Mouse (Mus musculus): ENCODE data around the gene Dctpp1. TPM values are rescaled to one million over a fixed set of nuclear protein-coding genes. Genes with fewer than 3 reads are reported as not detected.

Gene Dctpp1
- total RNA-seq, 2 experiments from 2014 or later, result 27.9 to 31.1 TPM

DNA sequence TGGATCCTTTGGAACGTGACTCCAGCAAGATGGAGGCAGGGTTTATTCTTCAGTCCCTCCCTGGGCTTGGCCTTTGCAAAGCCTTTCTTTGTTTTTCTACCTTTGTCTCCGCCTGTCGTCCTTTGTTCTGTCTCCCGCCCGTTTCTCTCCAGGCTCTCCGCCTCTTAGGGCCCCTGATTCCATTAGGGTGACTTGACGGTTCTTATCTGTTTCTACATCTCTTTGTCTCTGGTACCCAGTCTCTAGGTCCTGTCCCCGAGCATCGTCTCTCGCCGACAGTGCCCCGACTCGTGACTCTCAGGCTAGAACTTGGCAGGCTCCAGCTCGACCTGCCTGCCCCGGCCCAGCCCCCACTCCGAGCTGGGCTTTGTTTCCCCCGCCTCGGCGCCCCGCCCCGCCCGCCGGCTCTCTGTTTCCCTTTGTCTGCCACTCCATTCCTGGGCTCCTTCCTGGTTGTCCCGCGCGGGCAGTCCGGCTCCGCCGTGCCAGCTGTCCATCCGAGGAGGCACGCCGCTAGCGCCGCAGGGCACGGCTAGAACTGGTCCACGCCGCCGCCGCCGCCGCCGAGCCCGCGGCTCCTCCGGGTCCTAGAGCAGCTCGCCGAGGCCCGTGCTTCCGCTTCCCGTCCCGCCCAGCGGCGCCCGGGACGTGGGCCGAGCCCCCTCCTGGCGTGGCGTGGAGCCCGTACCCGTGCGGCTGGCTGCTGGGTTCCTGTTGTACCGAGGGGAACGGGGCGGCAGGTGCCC is 27.7 kb downstream of the Dctpp1 start, which contains the start of the genes Zfp553 and Sept1:
TSS of gene Zfp553 (plus strand) at position 440 of the 746 bp plus-strand sequence.
TSS of gene Sept1 (minus strand) at position 509 of the 746 bp plus-strand sequence.
- peak; percentile 83 to 86 for DNase-seq (ENCODE audit: low spot score in 2 of 2)

DNA sequence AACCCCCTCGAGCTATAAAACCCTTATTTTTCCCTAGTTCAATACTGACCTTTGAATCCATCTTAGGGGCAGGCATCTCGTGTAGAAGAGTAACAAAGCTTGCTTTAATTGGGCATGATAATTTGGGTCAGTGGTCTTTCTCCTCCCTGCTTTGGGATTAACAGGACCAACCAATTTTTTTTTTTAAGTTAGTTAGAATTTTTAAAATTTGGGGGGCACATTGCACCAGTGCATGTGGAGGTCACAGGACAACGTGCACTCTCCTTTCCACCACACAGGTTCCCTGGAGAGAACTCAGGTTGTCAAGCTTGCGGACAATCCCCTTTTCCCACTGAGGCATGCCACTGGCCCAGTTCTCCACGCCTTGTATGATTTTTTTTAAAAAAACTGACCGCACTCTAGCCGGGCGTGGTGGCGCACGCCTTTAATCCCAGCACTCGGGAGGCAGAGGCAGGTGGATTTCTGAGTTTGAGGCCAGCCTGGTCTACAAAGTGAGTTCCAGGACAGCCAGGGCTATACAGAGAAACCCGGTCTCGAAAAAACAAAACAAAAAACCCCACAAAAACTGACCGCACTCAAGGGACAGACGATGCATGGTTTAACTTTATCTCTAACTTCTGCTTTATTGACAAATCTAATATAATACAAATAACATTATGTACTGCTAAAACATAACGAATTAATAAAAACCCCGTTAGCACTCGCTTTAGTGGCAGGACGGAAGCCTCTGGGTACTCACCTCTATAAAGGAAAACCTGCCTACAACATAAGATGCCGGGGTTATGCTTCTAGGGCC is 28.5 kb downstream of the Dctpp1 start:
- no peak for DNase-seq (ENCODE audit: low spot score in 2 of 2)

DNA sequence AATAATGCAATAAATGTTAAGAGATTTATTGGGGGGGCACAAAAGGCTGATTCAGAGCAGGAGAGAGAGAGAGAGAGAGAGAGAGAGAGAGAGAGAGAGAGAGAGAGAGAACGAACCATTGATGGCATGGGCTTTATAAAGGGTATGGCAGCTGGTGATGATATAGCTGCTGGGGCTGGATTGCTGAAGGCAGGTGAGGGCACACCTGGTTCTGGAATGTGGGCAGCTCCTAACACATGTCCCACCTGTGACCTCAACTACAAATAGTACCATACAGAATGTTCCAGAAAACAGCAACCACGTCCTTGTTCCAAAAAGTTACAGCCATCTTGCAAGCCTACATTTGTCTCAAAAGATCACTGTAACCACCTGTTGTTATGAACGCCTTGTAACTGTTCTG is 29.1 kb downstream of the Dctpp1 start:
- no peak for DNase-seq (ENCODE audit: low spot score in 2 of 2)

DNA sequence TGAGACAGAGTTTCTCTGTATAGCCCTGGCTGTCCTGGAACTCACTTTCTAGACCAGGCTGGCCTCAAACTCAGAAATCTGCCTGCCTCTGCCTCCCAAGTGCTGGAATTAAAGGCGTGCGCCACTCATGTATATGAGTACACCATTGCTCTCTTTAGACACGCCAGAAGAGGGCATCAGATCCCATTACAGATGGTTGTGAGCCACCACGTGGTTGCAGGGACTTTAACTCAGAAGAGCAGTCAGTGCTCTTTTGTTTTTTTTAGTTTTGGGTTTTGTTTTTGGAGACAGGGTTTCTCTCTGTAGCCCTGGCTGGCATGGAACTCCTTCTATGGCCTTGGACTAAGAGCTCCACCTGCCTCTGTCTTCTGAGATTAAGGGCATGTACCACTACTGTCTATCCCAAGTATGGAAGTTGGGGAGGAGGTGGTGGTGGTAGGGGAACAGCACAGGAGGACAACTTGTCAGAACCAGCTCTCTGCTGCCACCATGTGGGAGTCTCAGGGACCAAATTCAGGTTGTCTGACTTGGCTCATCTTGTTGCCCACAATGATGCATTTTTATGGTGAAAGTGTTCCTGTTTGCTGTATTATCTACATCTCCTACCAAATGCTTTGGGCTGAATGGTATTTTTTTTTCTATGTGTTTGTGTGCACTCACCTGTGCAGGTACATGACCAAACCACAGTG is 31.8 kb downstream of the Dctpp1 start:
- peak; percentile 75 to 87 for DNase-seq (ENCODE audit: low spot score in 2 of 2)

DNA sequence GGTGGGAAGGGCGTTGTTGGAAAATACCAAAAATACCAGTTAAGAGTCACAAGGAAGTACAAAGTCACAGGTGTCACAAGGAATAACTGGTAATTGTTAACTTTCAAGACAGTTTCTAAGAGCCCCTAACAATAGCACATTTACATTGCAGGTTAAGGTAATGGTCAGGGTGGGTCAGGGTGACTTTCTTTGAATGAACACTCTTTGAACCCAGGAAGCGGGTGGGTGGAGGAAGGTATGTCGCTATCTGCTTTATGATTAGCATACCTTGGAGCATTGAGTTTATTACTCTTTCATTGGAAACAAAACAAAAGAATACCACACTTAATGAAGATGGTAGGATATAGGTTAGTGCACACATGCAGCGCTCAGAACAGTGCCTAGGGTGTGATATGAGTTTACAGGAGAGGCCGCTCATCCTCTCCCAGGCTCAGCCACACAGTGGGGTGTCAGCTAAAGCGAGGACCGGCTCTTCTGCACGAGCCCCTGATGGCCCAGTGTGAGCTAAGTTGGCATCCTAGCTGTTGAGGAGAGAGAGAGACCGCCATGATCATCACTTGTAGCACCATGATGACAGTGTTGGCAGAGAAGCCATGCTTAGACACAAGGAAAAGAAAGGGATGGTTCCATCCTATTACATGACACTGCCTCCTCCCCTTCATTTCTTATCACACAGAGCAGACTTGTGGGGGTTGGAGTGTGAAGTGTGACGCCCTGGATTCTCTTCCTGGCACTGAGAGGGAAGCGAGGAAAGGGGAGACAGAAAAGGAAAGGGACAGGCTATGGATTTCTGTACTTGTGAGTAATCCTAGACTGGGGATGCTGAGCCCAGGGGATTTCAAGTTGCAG is 35.1 kb downstream of the Dctpp1 start:
- DNase-seq (ENCODE audit: low spot score in 2 of 2), result no peak

DNA sequence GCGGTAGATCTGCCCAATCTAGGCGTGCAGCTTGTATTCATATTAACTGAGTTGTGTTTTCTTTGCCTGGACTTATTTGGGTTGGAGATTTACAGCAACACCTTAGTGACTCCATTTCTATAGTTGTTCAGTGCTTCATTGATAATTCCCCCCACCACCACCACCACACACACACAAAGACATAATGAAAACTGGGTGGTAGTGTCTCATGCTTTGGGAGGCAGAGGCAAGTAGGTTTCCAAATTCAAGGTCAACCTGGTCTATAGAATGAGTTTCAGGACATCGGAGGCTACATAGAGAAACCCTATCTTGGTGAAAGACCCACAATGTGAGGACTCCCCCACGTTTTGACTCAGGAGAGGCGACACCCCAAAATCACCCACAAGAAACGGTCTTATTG is 35.9 kb downstream of the Dctpp1 start:
- no peak for DNase-seq (ENCODE audit: low spot score in 2 of 2)

DNA sequence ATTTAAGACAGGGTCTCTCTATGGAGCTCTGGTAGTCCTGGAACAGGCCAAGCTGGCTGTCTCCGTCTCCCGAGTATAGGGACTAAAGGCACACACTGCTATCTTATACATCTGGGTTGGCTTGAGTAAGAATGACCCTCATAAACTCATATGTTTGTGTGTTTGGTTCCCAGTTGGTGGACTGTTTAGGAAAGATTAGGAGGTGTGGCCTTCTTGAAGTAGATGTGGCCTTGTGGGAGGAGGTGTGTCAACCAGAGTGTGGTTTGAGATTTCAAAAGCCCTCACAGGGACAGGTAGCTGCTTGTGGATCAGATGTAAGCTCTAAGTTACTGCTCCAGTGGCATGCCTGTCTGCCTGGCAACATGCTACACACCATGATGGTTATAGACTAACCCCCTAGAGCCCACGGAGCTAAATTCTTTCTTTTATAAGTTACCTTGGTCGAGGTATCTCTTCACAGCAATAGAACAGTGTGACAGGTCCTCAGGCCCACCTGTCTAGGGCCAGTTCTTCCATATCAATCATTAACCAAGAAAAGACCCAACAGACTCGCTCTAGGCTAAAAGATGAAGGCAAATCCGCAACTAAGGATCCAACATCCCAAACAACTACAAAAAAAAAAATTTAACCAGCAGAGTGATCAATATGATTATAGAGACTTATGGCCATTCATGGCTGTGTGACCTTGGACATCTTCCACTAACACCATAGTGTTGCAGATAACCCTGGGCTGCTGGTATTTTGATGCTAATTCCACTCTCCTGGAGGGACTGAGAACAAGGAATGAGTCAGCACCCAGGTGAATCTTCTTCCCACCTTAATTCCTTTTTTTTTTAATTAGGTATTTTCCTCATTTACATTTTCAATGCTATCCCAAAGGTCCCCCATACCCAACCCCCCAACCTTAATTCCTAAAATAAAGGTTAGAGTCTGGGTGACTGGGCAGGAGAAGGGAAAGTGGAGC is 36.7 kb downstream of the Dctpp1 start:
- DNase-seq (ENCODE audit: low spot score in 2 of 2), result no peak

DNA sequence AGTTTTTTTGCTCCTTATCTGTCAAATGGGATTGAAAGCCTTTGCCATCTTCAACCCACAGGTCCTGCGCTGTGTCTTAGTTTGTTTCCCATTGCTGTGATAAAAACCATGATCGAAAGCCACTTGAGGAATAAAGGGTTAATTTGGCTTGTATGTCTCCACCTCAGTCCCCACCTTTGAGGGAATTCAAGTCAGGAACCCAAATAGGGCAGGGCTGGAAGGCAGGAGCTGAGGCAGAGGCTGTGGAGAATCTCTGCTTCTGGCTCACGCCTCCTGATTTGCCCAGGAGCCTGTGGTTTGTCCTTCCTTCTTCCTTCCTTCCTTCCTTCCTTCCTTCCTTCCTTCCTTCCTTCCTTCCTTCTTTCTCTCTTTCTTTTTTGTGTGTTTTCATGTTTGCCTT is 37.4 kb downstream of the Dctpp1 start:
- DNase-seq (ENCODE audit: low spot score in 2 of 2), result no peak

DNA sequence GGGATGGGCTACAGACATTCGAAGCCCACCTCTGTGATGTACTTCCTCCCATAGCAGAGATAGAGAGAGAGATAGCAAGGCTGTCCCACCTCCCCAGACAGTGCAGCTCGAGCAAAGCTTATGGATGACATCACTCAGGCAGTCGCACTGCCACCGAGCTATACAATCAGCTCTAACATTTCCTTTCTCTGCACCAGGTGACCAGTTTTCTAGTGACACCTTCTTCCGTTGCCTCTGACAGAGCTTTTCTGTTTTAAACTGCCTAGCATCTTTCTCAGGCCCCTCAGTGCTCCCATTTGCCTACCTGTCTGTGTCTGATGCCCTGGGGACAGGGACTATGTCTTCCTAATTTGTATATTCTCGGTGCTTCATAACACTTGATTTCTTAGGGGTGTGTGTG is 40.1 kb downstream of the Dctpp1 start:
- no peak for DNase-seq (ENCODE audit: low spot score in 2 of 2)

DNA sequence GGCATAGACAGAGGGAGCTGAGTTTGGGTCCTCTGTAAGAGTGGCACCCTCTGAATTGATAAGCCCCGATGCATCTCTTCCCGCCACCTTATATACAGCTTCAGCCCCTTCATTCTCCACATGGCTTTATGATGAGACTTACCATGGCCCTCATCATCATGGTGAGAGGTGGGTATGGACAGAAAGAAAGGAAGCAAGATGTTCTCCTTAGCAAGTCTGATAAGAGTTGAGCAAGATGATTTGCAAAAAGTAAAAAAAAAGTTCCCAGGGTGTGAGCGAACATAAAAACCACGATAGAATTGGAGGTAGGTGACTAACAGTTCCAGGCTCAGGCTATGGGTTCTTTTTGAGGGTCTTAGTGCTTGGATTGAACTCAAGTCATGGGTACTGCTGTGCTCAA is 41.8 kb downstream of the Dctpp1 start:
- DNase-seq (ENCODE audit: low spot score in 2 of 2), result no peak

DNA sequence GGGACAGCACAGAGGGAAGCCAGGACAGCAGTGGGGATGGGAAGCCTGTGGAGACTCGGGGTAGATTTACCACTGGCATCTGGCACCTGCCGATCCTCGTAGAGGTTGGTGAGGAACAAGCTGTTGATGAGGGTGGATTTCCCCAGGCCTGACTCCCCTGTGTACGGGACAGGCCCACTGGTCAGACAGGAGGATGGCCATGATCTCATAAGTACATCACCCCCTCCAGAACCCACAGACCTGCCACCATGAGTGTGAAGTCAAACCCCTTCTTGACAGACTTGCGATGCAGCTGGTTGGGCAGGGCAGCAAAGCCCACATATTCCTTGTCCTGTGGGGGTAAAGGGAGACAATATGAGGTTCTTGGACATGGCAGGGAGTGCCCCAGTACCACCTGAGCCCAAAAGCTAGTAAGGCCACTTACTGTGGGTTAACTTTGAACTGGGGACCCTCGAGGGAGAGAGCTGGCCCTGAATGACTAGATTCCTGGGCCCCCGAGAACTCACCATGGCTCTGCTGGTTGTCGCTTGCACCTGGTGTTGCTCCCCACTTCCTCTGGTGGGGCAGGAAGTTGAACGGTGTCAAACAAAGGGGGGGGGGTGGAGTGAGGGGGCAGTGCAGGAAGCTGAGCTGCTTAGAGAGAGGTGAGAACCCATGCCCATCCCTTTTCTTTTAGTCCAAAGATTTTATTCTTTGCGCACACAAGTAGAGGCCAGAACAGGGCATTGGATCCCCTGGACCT is 42.4 kb downstream of the Dctpp1 start:
- no peak for DNase-seq (ENCODE audit: low spot score in 2 of 2)

DNA sequence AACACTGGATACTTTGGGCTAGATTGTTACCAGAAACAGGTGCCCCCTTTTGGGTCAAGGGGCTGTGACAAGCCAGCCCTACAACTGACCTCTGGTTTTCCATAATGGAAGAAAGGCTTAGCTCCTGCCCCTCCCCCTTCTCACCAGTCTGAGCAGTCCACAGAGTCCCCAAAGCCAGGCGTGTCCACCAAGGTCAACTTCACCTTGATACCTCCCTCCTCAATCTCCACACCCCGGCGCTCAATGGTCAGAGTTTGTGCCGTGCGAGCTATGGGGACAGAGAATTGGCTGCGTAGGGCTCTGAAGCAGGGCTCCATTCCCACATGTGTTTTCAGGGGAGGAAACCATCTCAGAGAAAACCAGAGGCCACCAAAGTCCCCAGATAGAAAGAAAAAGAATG is 43.0 kb downstream of the Dctpp1 start:
- DNase-seq (ENCODE audit: low spot score in 2 of 2), result no peak

DNA sequence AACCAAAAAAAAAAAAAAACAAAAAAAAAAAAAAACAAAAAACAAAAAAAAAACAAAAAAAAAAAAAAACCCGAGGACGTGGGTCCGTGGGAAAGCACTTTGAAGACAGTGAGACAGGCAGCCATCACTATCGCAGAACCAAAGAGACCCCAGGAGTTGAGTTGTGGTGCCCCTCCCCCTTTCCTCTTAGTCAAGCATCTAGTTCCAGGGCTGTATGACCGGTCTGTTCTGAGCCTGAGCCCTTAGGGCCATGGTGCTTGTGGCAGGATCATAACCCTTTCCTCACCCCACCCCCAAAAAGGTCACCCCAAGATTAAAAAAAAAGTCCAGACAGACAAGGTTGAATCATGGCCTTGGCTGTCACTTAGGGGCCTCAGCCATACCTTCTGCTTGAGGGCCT is 44.2 kb downstream of the Dctpp1 start:
- no peak for DNase-seq (ENCODE audit: low spot score in 2 of 2)

DNA sequence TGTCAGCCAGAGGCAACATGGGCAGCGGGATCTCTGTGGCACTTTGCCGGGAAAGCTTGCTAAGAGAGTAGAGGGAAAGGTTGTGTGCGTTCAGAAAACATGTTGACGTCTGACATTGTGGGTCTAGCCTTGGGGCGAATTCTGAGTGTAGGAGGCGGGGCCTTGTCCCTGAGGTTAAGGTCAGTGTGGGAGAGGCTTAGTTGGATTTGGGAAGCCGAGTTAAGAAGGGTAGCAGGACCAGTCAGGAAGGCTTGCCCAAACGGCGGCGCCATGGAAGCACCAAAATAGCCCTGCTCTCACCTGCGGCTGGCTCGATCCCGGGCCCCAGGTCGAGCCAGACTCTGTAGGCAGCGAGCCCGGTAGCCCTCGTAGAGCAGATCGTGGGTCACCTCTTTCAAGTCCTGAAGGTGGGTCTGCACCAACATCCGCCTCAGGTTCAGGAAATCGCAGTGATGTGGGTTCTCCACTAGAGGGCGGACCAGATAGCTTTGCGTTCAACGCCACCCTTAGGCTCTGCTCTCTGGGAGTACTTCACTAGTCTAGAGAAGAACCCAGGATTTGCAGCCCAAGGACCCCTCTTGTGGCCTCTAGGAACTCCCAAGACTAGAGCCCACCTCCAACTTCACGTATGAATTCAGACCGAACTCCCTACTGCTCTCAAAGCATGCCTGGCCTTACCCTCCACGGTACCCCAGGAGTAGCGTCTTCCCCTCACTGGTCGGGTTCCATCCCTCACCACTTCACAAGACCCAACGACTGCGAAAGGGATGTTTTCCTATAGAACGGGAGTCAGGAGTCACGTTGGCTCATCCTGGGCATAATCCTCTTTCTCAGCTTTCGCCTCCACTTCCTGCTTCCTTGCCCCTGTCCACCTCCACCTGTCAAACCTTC is 45.3 kb downstream of the Dctpp1 start:
- DNase-seq (ENCODE audit: low spot score in 2 of 2), result peak; percentile 54 to 58

DNA sequence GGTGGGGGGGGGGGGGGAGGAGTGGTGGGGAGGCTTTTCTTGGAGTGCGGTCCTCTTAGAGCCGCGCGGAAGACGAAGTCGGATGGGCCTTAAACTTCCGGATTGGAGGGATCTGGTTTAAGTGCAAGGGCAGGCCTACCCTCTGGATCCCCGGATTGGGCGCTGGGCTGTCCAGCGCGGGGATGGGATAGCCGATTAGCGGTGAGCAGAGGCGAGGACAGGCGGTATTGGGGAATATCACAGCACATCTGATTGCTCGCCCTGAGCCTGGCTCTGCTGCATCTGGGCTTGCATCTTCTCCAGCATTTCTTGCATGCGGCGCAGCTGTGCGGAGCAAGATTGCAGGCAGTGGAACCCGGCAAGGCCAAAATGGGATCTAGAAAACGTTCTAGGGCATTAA is 46.0 kb downstream of the Dctpp1 start:
- DNase-seq (ENCODE audit: low spot score in 2 of 2), result no peak

DNA sequence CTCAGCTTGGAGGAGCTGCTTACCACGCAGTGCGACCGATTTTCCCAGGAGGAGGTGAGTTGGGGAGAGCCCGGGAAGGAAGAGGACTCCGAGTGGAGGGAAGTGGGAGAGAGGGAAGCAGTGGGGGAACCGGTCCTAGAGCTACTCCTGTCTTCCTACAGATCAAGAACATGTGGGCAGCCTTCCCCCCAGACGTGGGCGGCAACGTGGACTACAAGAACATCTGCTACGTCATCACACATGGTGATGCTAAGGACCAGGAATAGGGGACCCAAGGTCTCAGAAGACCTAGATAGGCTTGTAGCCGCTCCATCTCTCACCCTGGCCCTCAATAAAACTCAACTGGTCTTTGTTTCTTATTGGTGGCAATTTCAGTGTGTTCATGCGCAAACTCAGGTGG is 46.6 kb downstream of the Dctpp1 start:
- DNase-seq (ENCODE audit: low spot score in 2 of 2), result no peak

DNA sequence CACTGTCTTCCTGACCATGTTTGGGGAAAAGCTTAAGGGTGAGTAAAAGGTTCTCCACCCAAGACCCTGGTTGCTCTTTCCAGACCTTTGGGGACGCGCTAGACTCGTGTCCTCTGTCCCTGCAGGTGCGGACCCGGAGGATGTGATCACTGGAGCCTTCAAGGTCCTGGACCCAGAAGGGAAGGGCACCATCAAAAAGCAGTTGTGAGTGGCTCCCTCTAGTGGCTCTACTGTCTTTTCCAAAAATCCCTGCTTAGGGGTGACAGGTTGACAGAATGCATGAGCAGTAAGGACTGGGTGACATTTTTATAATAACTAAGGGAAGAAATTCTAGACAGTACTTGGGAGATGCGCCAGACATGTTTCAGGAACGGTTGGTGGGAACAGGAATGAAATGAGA is 47.0 kb downstream of the Dctpp1 start:
- DNase-seq (ENCODE audit: low spot score in 2 of 2), result no peak

All from layer of hippocampus, postnatal 14 days (tissue).